Mouse (Mus musculus): ENCODE measurements around the gene Nisch. TPM values are rescaled to one million over a fixed set of nuclear protein-coding genes. Genes with fewer than 3 reads are reported as not detected.
A peak's percentile ranks its signal among the peaks of the same experiment; 100 is the strongest.

The Nisch gene
- total and polyA plus RNA-seq, 3 experiments = 46.3 to 180 (median 85.2) TPM

DNA sequence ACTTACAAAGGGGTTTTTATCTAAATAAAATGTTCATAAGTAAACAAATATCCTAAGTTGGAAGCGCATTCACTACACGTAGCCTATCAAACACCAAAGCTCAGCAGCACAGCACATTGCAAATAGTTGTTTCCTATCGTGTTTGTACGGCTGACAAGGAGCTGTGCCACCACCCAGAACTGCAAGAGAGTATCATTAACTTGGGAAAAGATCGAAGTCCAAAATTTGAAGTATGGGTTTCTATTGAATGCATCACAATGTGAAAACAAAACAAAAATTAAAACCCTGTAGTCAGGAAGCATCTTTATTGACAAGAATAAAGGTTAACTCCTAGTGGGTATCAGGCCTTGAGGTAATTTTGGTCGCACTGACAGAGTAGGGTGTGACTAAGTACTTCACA lies 31.6 kb upstream of the Nisch start:
- DNase-seq (ENCODE audit: extremely low read depth) = no peak
- in situ Hi-C loops (cut with MboI; ENCODE audit: low pct_ligation_motif_present, low pct_unique_long_range_greater_than_20kb, low sequenced_read_pairs) (no loop called here), dilution Hi-C loops (cut with MboI; ENCODE audit: extremely low pct_ligation_motif_present, extremely low pct_unique_long_range_greater_than_20kb, low sequenced_read_pairs) (no loop called here)
- H3K27me3 ChIP-seq (replicated peaks) = no peaks in the 10 kb centered on the region
- no peak overlapping the region for H3K9ac ChIP-seq (ENCODE audit: insufficient read depth, low read depth)
- peaks cover 3 to 23% of the 10 kb centered on the region in 2 experiments for H3K4me1 ChIP-seq (ENCODE audit: control insufficient read depth in 1 of 2, insufficient read depth in 2 of 2)
- peaks cover 6 to 25% of the 10 kb centered on the region in 2 experiments for H3K36me3 ChIP-seq (replicated peaks in 1 of 2; ENCODE audit: control insufficient read depth in 1 of 2, insufficient read depth in 1 of 2, low read length in 1 of 2)
- H3K27ac ChIP-seq (ENCODE audit: insufficient read depth, low read depth) = no peak overlapping the region
- H3K79me2 ChIP-seq (replicated peaks; ENCODE audit: control insufficient read depth, extremely low read depth, insufficient read depth, poor library complexity, severe bottlenecking) = peaks cover 17% of the 10 kb centered on the region
- H3K4me3 ChIP-seq (replicated peaks in 1 of 3; ENCODE audit: low read depth in 2 of 3, low read length in 2 of 3, poor library complexity in 1 of 3) = no peak overlapping the region
- TF ChIP-seq CTCF (conservative IDR thresholded peaks at IDR 0.05 in 1 of 2, IDR thresholded peaks at IDR 0.05 in 1 of 2; ENCODE audit: low read depth in 2 of 2, low read length in 2 of 2) (no peak), CHD2 (IDR thresholded peaks at IDR 0.05; ENCODE audit: low read length) (no peak), ZKSCAN1 (IDR thresholded peaks at IDR 0.05; ENCODE audit: borderline replicate concordance, low read depth, low read length) (no peak)
- H3K4me2 ChIP-seq (ENCODE audit: insufficient read depth, low read depth, poor library complexity, severe bottlenecking) = no peak overlapping the region
- no peaks in the 10 kb centered on the region for H3K9me3 ChIP-seq (replicated peaks; ENCODE audit: low read length)

DNA sequence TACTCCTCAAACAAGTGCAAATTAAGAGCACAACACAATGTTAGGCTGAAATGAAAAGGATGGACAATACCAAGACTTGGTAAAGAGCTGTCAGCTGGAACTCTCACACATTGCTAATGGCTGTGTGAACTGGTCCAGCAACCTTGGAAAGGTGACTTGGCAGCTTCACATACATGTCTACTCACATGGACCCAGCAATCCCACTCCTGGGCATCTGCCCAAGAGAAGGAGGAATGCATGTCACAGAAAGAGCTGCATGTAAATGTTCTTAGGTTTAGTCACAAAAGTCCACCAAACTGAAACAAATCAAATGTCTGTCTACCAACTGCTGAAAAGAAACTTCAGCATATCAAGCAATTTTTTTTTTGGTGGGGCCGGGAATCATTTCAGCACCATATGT lies 29.2 kb upstream of the Nisch start:
- Histone ChIP-seq H3K27me3 (replicated peaks) (no peaks in the 10 kb centered on the region), H3K27ac (ENCODE audit: insufficient read depth, low read depth) (no peak overlapping the region), H3K9ac (ENCODE audit: insufficient read depth, low read depth) (no peak overlapping the region), H3K9me3 (replicated peaks; ENCODE audit: low read length) (no peaks in the 10 kb centered on the region), H3K4me3 (replicated peaks in 1 of 3; ENCODE audit: low read depth in 2 of 3, low read length in 2 of 3, poor library complexity in 1 of 3) (no peak overlapping the region), H3K36me3 (replicated peaks in 1 of 2; ENCODE audit: control insufficient read depth in 1 of 2, insufficient read depth in 1 of 2, low read length in 1 of 2) (peaks cover 0 to 16% of the 10 kb centered on the region in 2 experiments), H3K79me2 (replicated peaks; ENCODE audit: control insufficient read depth, extremely low read depth, insufficient read depth, poor library complexity, severe bottlenecking) (no peaks in the 10 kb centered on the region), H3K4me1 (ENCODE audit: control insufficient read depth in 1 of 2, insufficient read depth in 2 of 2) (peaks cover 0 to 11% of the 10 kb centered on the region in 2 experiments; a peak in 2 of 4 replicates), H3K4me2 (ENCODE audit: insufficient read depth, low read depth, poor library complexity, severe bottlenecking) (no peak overlapping the region)
- dilution Hi-C loops (cut with MboI; ENCODE audit: extremely low pct_ligation_motif_present, extremely low pct_unique_long_range_greater_than_20kb, low sequenced_read_pairs) (no loop called here), in situ Hi-C loops (cut with MboI; ENCODE audit: low pct_ligation_motif_present, low pct_unique_long_range_greater_than_20kb, low sequenced_read_pairs) (no loop called here)
- no peak for DNase-seq (ENCODE audit: extremely low read depth)
- TF ChIP-seq MYC (IDR thresholded peaks at IDR 0.05; ENCODE audit: low read depth, low read length) (no peak), TCF12 (IDR thresholded peaks at IDR 0.05; ENCODE audit: low read depth, low read length) (no peak), CHD2 (IDR thresholded peaks at IDR 0.05; ENCODE audit: low read length) (no peak), POLR2A (IDR thresholded peaks at IDR 0.05; ENCODE audit: low read depth, low read length) (no peak), CTCF (conservative IDR thresholded peaks at IDR 0.05 in 1 of 2, IDR thresholded peaks at IDR 0.05 in 1 of 2; ENCODE audit: low read depth in 2 of 2, low read length in 2 of 2) (no peak), KAT2A (IDR thresholded peaks at IDR 0.05; ENCODE audit: insufficient replicate concordance, low read length) (no peak)

DNA sequence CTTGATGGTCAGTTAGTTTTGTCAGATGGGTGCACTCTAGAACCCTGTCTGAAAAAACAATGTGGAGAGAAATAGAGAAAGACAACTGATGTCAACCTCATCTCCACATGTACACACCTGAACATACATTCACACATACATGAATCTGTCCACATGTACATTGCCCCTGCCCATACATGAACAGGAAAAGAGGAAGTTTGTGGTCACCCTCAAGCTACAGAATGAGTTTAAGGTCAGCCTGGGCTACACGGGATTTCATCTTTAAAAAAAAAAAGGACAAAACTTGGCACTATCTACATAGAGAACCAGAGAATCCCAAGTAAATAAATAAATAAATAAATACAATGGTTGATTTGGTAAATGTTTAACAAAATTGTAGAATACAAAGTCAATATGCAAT lies 28.0 kb upstream of the Nisch start:
- dilution Hi-C loops (cut with MboI; ENCODE audit: extremely low pct_ligation_motif_present, extremely low pct_unique_long_range_greater_than_20kb, low sequenced_read_pairs) (no loop called here), in situ Hi-C loops (cut with MboI; ENCODE audit: low pct_ligation_motif_present, low pct_unique_long_range_greater_than_20kb, low sequenced_read_pairs) (no loop called here)
- Histone ChIP-seq H3K27me3 (replicated peaks) (no peaks in the 10 kb centered on the region), H3K4me1 (ENCODE audit: control insufficient read depth in 1 of 2, insufficient read depth in 2 of 2) (peaks cover 0 to 9% of the 10 kb centered on the region in 2 experiments; a peak in 2 of 4 replicates), H3K4me3 (replicated peaks in 1 of 3; ENCODE audit: low read depth in 2 of 3, low read length in 2 of 3, poor library complexity in 1 of 3) (no peak overlapping the region), H3K4me2 (ENCODE audit: insufficient read depth, low read depth, poor library complexity, severe bottlenecking) (no peak overlapping the region), H3K9me3 (replicated peaks; ENCODE audit: low read length) (no peaks in the 10 kb centered on the region), H3K9ac (ENCODE audit: insufficient read depth, low read depth) (no peak overlapping the region), H3K79me2 (replicated peaks; ENCODE audit: control insufficient read depth, extremely low read depth, insufficient read depth, poor library complexity, severe bottlenecking) (no peaks in the 10 kb centered on the region), H3K27ac (ENCODE audit: insufficient read depth, low read depth) (no peak overlapping the region), H3K36me3 (replicated peaks in 1 of 2; ENCODE audit: control insufficient read depth in 1 of 2, insufficient read depth in 1 of 2, low read length in 1 of 2) (peaks cover 0 to 24% of the 10 kb centered on the region in 2 experiments)
- DNase-seq (ENCODE audit: extremely low read depth) = no peak
- TF ChIP-seq JUND (conservative IDR thresholded peaks at IDR 0.05; ENCODE audit: low read depth, low read length) = no peak
- no peak for TF ChIP-seq RAD21 (IDR thresholded peaks at IDR 0.05; ENCODE audit: low read depth, low read length)
- no peak for TF ChIP-seq MAFK (IDR thresholded peaks at IDR 0.05; ENCODE audit: insufficient replicate concordance, low read length)
- TF ChIP-seq TCF12 (IDR thresholded peaks at IDR 0.05; ENCODE audit: low read depth, low read length) = no peak
- TF ChIP-seq KAT2A (IDR thresholded peaks at IDR 0.05; ENCODE audit: insufficient replicate concordance, low read length) = no peak
- TF ChIP-seq ZNF384 (IDR thresholded peaks at IDR 0.05; ENCODE audit: low read depth, low read length) = peak; percentile 36; the same call in 1 of the 2 replicates
